17 mouse cellular contexts compared by ENCODE assay signal in the genomic region with DNA sequence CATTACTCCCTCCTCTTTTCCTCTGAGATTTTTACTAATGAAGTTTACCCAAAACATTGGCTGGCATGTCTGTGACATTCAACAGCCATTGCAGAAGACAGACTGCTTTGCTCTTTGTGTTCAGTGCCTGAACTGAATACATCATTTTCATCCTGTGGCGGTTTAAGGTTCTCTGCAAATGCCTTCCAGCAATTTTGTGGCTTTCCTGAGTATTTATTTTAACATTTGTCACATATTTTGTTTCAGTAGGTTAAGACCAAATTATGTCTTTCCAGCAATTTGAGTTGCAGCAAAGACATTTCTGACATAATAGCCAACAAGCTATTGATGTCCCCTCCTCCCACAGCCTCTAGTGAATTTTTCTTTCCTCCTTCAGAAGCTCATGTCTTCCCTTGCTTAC.
"Had no signal": no experiment of that assay in that cellular context is flagged by ENCODE, and none has a peak within 500 bp of the region (broad histone marks: within the 10 kb centered on the region; RNA-seq: fewer than 3 reads in every experiment).

No protein-coding gene starts in this region.

- DNase-seq: gastrocnemius, postnatal 14 days; gastrocnemius, postnatal 36 days; heart, adult 11 months; heart, adult 2 months; heart, postnatal 14 days; heart, postnatal 36 days; kidney, adult 11 months; kidney, adult 2 months; kidney, adult 9 months; kidney, postnatal 14 days; kidney, postnatal 36 days; layer of hippocampus, adult 9-11 months; layer of hippocampus, postnatal 36 days; left cerebral cortex, postnatal 4 days had no signal

- ATAC-seq: hindbrain, postnatal 0 days; intestine, embryonic 16.5 days; liver, embryonic 12.5 days had no signal
